Mouse (Mus musculus): ENCODE measurements around the gene Tgfbr2.

DNA sequence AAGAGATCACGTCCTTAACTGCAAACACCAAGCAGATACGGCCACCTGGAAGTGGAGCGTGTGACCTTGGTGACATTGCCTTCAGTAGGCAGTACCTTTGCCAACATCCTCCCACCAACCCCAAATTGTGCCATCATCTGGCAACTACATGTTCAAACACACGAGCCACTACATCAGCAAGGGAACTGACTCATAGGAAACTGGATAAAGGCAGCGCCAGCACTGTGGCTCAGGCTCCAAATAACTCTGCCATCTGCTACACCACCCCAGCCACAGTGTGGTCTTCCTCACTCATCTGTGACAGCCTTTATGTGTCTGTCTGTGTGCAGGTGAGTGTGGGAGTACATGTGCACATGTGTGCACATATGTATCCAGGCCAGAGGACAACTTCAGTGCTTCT is 9.7 kb upstream of the Tgfbr2 start:
- TF ChIP-seq POLR2A (IDR thresholded peaks at IDR 0.05; ENCODE audit: low read depth, low read length) (no peak), CTCF (conservative IDR thresholded peaks at IDR 0.05; ENCODE audit: insufficient read depth, insufficient read length, low read depth, low read length) (no peak)

All from kidney, adult 2 months (tissue).